Mouse (Mus musculus): Measurements from ENCODE around the gene Osbpl8. TPM values are rescaled to one million over a fixed set of nuclear protein-coding genes. Genes with fewer than 3 reads are reported as not detected.
A peak's percentile ranks its signal among the peaks of the same experiment; 100 is the strongest.

The Osbpl8 gene
- polyA plus RNA-seq, 1 experiment from 2014 or later: 7.6 TPM

DNA sequence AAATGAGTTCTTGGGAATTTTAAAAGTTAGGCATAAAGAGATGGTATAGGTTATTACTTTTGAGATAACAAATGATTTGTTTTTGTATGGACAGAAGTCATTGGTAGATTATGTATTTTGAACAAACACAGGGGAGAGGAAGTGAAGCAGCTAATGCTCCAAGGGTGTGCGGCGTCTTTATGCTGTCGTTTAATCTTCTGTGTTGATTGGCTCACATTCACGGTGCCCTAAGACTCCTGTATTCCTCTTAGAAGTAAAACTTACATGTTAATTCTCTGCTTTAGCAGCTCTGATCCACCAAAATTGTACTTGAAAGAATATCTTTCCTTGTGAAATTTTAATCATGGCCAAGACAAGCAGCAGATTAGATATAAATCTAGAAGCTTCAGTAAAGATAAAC, 83.1 kb downstream of the Osbpl8 start:
- WGBS (ENCODE audit: insufficient replicate concordance): 80% methylated on average over 4 of the region's 4 CpGs
- no peak for ATAC-seq (ENCODE audit: low read depth)

DNA sequence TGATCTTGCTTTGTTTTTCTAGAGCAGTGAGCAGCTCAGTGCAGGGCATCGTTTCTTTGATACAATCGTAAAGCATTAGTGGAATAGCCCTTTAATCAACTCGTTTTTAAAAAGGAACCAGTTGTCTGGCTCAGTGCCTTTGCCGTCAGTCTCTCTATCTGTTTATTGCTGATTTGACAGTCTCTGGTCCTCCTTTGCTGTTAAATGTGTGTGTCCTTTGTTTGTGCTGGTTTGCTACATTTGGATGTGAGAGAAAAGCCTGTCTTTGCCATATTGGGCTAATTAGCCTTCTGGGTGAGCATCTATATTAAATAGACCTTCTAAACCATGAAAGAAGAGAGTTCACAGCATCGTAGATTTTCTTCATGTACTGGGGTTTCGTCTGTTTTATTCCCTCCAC, 83.6 kb downstream of the Osbpl8 start:
- H3K9ac ChIP-seq: no peak overlapping the region
- H3K4me1 ChIP-seq (replicated peaks): peaks cover 22% of the 10 kb centered on the region
- WGBS (ENCODE audit: insufficient replicate concordance): 70% methylated on average over 6 of the region's 6 CpGs
- H3K9me3 ChIP-seq (replicated peaks): no peaks in the 10 kb centered on the region
- H3K27me3 ChIP-seq: no peaks in the 10 kb centered on the region
- H3K4me3 ChIP-seq (replicated peaks): no peak overlapping the region
- DNase-seq (no peak), ATAC-seq (ENCODE audit: low read depth) (no peak)
- H3K27ac ChIP-seq: no peak overlapping the region
- no peaks in the 10 kb centered on the region for H3K36me3 ChIP-seq
- H3K4me2 ChIP-seq: no peak overlapping the region

More for the DNA sequence above, 83.1 kb downstream of the Osbpl8 start:
- H3K27me3 ChIP-seq: no peaks in the 10 kb centered on the region
- no peak overlapping the region for H3K4me2 ChIP-seq
- no peaks in the 10 kb centered on the region for H3K9me3 ChIP-seq (replicated peaks)
- no peak overlapping the region for H3K27ac ChIP-seq
- no peak overlapping the region for H3K4me3 ChIP-seq (replicated peaks)
- H3K9ac ChIP-seq: no peak overlapping the region
- H3K4me1 ChIP-seq (replicated peaks): peaks cover 22% of the 10 kb centered on the region
- DNase-seq: no peak
- H3K36me3 ChIP-seq: no peaks in the 10 kb centered on the region

DNA sequence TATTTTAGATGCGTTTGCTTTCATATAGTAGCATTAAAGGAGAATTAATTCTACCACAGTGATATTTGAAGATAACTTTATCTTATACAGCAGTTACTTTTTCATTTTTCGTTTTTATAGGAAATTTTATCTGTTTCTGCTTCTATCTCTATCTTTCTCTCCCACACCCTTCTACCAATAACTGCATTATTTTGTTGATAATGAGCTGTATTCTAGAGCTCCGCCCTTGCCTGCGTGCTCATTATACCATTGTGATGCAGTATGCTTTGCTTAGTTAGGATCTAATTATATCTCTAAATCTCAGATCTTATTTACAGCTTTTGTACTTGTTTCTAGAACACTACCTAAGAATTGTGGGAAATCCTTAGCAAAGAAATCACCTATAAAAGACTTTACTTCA, 85.6 kb downstream of the Osbpl8 start:
- 35% methylated on average over 4 of the region's 4 CpGs for WGBS (ENCODE audit: insufficient replicate concordance)
- ATAC-seq (ENCODE audit: low read depth) (peak; percentile 81; the same call in 1 of the 2 replicates), DNase-seq (no peak)

DNA sequence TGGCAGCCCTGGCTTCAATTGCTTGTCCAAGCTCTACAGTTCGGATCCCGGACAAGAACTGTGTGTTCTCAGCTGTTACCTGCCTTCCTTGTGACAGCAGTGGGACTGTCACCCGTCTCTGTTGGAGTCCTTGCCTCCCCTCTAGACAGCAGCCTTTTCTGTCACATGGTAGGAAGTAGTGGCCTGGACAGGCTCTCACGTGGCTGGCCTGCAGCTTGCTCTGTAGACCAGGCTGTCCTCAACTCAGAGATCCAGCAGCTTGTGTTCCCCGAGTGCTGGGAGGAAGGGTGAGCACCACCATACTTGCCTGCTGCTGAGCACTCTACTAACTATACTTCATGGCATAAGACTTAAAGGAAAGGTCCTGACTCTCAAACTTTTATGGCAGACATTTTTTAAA, 87.1 kb downstream of the Osbpl8 start:
- no peak for DNase-seq
- Histone ChIP-seq H3K27ac (no peak overlapping the region), H3K36me3 (no peaks in the 10 kb centered on the region), H3K9ac (no peak overlapping the region), H3K9me3 (replicated peaks) (no peaks in the 10 kb centered on the region), H3K4me1 (replicated peaks) (peaks cover 29% of the 10 kb centered on the region), H3K27me3 (no peaks in the 10 kb centered on the region), H3K4me3 (replicated peaks) (no peak overlapping the region), H3K4me2 (no peak overlapping the region)
- WGBS (ENCODE audit: insufficient replicate concordance): 70% methylated on average over 5 of the region's 5 CpGs
- no peak for ATAC-seq (ENCODE audit: low read depth)

More for the DNA sequence above, 85.6 kb downstream of the Osbpl8 start:
- no peaks in the 10 kb centered on the region for H3K9me3 ChIP-seq (replicated peaks)
- H3K4me2 ChIP-seq: no peak overlapping the region
- H3K27ac ChIP-seq: no peak overlapping the region
- H3K4me3 ChIP-seq (replicated peaks): no peak overlapping the region
- no peaks in the 10 kb centered on the region for H3K27me3 ChIP-seq
- no peak overlapping the region for H3K9ac ChIP-seq
- H3K4me1 ChIP-seq (replicated peaks): peaks cover 22% of the 10 kb centered on the region
- H3K36me3 ChIP-seq: no peaks in the 10 kb centered on the region

DNA sequence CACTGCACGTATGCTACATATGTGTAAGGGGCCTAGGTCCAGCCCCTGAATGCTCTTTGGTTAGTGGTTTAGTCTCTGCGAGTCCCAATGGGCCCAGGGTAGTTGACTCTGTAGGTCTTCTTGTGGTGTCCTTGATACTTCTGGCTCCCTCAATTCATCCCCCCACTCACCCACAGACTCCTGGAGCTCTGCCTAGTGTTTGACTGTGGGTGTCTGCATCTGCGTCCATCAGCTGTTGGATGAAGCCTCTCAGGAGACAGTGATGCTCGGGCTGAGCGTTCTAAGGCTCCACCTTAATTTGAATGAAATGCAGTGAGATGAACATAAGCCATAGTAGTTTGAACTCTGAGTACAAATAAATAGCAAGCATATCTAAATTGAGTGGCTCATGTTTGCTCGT, 90.7 kb downstream of the Osbpl8 start:
- no peak overlapping the region for H3K27ac ChIP-seq
- no peak for ATAC-seq (ENCODE audit: low read depth)
- 0 out of 2 replicates have a peak, but pooled peaks cover 8% of the 10 kb centered on the region for H3K36me3 ChIP-seq
- H3K27me3 ChIP-seq: no peaks in the 10 kb centered on the region
- no peak for DNase-seq
- no peak overlapping the region for H3K9ac ChIP-seq
- no peak overlapping the region for H3K4me2 ChIP-seq
- WGBS (ENCODE audit: insufficient replicate concordance): 84% methylated on average over 6 of the region's 6 CpGs
- H3K4me3 ChIP-seq (replicated peaks): no peak overlapping the region
- peaks cover 15% of the 10 kb centered on the region for H3K4me1 ChIP-seq (replicated peaks)
- H3K9me3 ChIP-seq (replicated peaks): no peaks in the 10 kb centered on the region

DNA sequence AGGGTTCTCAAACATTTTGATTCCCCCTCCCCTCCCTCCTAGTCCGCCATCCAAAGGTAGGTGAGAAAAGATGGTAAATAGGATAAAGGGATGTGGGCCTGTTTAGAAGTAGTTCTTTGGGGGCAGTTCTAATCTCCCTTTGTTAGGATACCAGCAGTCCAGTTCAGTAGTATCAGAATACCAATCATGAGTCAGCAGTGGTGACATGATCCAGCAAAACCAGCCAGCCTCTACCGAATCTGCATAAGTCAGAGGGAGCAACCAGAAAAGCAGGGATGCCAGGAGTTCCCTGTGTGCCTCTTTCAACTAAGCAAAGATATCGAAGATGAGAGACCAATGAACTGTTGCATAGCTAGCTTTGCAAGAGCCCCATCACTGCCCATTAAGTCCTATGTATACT, 91.6 kb downstream of the Osbpl8 start:
- H3K36me3 ChIP-seq: 0 out of 2 replicates have a peak, but pooled peaks cover 8% of the 10 kb centered on the region
- ATAC-seq (ENCODE audit: low read depth) (peak; percentile 77), DNase-seq (peak; percentile 28)
- no peaks in the 10 kb centered on the region for H3K27me3 ChIP-seq
- H3K4me2 ChIP-seq: no peak overlapping the region
- H3K9me3 ChIP-seq (replicated peaks): no peaks in the 10 kb centered on the region
- 62% methylated on average over 3 of the region's 3 CpGs for WGBS (ENCODE audit: insufficient replicate concordance)
- H3K4me3 ChIP-seq (replicated peaks): no peak overlapping the region
- peak overlapping the region; percentile 7; the same call in 1 of the 2 replicates for H3K27ac ChIP-seq
- peaks cover 15% of the 10 kb centered on the region for H3K4me1 ChIP-seq (replicated peaks)
- H3K9ac ChIP-seq: no peak overlapping the region

DNA sequence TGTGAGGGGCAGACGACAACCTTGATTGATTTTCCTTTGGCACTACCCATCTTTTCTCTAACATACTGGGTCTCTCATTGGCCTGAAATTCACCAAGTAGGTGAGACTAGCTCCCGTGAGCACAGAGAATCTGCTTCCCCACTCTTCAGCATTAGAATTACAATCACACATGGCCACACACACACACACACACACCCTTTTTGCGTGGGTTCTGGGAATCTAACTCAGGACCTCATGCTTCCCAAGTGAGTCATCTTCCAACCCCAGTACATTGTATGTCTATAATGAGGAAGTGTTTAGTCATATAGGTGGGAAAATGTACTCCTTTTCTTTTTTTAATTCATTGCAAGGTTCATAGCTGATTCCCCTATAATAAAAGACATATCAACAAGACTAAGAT, 92.8 kb downstream of the Osbpl8 start:
- H3K4me1 ChIP-seq (replicated peaks): peaks cover 15% of the 10 kb centered on the region
- H3K9ac ChIP-seq: no peak overlapping the region
- no peak overlapping the region for H3K27ac ChIP-seq
- DNase-seq (no peak), ATAC-seq (ENCODE audit: low read depth) (no peak)
- 83% methylated on average over 3 of the region's 3 CpGs for WGBS (ENCODE audit: insufficient replicate concordance)
- H3K36me3 ChIP-seq: 0 out of 2 replicates have a peak, but pooled peaks cover 8% of the 10 kb centered on the region
- no peaks in the 10 kb centered on the region for H3K9me3 ChIP-seq (replicated peaks)
- H3K4me3 ChIP-seq (replicated peaks): no peak overlapping the region
- H3K4me2 ChIP-seq: no peak overlapping the region
- no peaks in the 10 kb centered on the region for H3K27me3 ChIP-seq

DNA sequence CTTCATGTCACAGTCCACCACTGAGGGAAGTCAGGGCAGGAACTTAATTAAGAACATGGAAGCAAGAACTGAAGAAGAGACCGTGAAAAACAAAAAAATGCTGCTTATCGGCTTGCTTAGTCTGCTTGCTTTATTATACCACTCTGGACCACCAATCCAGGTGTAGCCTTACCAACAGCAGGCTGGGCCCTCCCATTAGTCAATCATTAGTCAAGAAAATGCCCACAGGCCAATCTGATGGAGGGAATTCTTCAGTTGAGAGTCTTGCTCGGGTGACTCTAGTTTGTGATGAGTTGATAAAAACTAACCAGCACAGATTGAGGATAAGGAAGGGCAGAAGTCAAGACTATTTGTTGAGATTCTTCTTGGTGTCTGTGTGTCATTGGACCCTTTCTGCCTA, 93.7 kb downstream of the Osbpl8 start:
- H3K9me3 ChIP-seq (replicated peaks): no peaks in the 10 kb centered on the region
- ATAC-seq (ENCODE audit: low read depth): no peak
- no peak for DNase-seq
- no peak overlapping the region for H3K4me2 ChIP-seq
- H3K4me1 ChIP-seq (replicated peaks): peaks cover 15% of the 10 kb centered on the region
- H3K36me3 ChIP-seq: 0 out of 2 replicates have a peak, but pooled peaks cover 8% of the 10 kb centered on the region
- H3K27me3 ChIP-seq: no peaks in the 10 kb centered on the region
- H3K9ac ChIP-seq: no peak overlapping the region
- H3K4me3 ChIP-seq (replicated peaks): no peak overlapping the region
- H3K27ac ChIP-seq: no peak overlapping the region
- 77% methylated on average over 3 of the region's 3 CpGs for whole genome bisulfite sequencing (ENCODE audit: insufficient replicate concordance)

DNA sequence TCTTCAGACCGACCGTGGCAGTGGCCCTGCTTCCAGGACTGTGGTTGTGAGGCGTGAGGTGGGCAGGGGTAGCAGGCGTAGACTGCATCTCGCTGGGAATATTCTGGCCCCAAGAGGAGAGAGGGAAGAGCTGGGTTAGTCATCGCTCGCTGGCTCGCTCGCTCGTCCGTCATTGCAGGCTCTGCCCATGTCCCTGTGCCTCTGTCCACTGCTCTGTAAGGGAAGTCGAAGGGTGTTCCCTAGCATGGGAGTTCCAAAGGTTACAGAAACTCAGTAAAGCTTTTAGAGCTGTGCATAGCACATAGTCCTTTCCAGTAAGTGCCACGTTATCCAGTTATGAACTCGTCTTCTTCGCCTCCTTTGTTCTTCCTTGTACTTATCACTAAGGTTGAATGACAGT, 107.1 kb downstream of the Osbpl8 start:
- Histone ChIP-seq H3K4me1 (replicated peaks) (no peaks in the 10 kb centered on the region), H3K4me3 (replicated peaks) (no peak overlapping the region), H3K36me3 (peaks cover 67% of the 10 kb centered on the region), H3K27ac (no peak overlapping the region), H3K27me3 (no peaks in the 10 kb centered on the region), H3K4me2 (no peak overlapping the region), H3K9ac (no peak overlapping the region), H3K9me3 (replicated peaks) (no peaks in the 10 kb centered on the region)
- WGBS (ENCODE audit: insufficient replicate concordance): 88% methylated on average over 15 of the region's 15 CpGs
- ATAC-seq (ENCODE audit: low read depth) (0 out of 2 replicates have a peak, but pooled peaks have one; percentile 15), DNase-seq (no peak)

DNA sequence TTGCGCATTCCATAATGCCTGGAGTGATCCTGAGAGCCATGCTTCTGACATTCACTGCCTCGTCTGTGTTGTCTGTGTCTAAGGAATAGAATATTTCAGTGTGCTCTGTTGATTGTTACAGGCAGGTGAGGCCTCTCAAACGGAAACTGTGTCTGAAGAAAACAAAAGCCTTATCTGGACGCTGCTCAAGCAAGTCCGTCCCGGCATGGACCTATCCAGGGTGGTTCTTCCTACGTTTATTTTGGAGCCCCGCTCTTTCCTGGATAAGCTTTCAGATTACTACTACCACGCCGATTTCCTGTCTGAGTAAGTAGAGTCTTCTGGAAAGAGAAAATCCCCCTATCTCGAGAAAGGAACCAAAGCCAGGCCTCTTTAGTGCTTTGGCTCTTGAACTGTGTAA, 108.4 kb downstream of the Osbpl8 start:
- Histone ChIP-seq H3K27me3 (no peaks in the 10 kb centered on the region), H3K9me3 (replicated peaks) (no peaks in the 10 kb centered on the region), H3K4me3 (replicated peaks) (no peak overlapping the region), H3K36me3 (peaks cover 70% of the 10 kb centered on the region), H3K4me2 (no peak overlapping the region), H3K4me1 (replicated peaks) (no peaks in the 10 kb centered on the region), H3K27ac (no peak overlapping the region), H3K9ac (no peak overlapping the region)
- WGBS (ENCODE audit: insufficient replicate concordance): 79% methylated on average over 11 of the region's 11 CpGs
- DNase-seq (no peak), ATAC-seq (ENCODE audit: low read depth) (no peak)

DNA sequence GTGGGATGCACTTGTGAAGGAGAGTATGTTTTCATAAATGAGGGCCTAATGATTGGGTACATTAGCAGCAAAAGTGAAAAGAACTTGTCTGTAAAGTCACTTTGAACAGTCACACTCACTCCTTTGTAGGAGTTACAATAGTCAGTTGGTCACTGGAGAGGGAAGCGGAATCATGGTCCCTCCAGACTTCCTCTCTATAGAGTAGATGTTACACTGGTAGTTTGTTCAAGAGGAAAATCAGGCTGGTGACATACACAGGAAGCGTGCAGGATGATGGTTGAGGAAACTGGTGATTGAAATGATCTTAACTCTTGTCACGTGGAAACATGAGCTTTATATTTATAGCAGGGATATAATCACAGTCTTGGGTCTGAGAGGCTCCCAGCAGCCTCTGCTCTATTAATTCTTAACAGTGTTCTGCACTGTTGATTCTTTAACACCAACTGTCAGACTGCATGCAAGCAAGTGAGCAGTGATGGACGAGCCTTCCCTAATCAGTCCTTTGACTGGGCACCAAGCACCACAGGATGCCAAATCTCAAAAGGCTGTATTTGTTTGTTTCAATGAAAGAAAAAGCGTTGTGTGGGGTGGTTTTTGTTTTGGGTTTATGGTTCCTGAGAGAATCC, 109.0 kb downstream of the Osbpl8 start:
- DNase-seq (no peak), ATAC-seq (ENCODE audit: low read depth) (no peak)
- Histone ChIP-seq H3K4me2 (no peak overlapping the region), H3K27me3 (no peaks in the 10 kb centered on the region), H3K9ac (no peak overlapping the region), H3K4me1 (replicated peaks) (no peaks in the 10 kb centered on the region), H3K4me3 (replicated peaks) (no peak overlapping the region), H3K36me3 (peaks cover 72% of the 10 kb centered on the region), H3K9me3 (replicated peaks) (no peaks in the 10 kb centered on the region), H3K27ac (no peak overlapping the region)
- 75% methylated on average over 5 of the region's 5 CpGs for WGBS (ENCODE audit: insufficient replicate concordance)

DNA sequence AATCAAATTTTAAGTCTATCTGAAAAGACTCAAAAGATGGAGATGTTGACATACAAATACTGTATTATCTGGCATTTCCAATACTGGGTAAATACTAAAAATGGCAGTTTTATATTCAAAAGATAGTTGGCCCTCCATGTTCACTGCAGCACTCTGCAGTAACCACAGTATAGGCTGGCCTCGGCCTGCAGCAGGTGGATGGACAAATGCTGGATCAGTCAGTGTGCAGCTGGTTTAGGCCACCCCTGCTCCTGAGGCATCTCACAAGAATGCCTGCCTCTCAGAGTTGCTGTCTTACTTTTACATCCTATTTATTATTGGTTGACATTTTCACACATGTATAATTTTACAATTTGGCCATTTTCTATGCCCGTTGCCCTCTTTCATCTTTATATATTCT, 111.3 kb downstream of the Osbpl8 start:
- no peaks in the 10 kb centered on the region for H3K9me3 ChIP-seq (replicated peaks)
- no peak for DNase-seq
- no peak overlapping the region for H3K4me3 ChIP-seq (replicated peaks)
- H3K4me1 ChIP-seq (replicated peaks): no peaks in the 10 kb centered on the region
- 83% methylated on average over 2 of the region's 2 CpGs for WGBS (ENCODE audit: insufficient replicate concordance)
- no peak overlapping the region for H3K4me2 ChIP-seq
- no peak overlapping the region for H3K27ac ChIP-seq
- H3K27me3 ChIP-seq: no peaks in the 10 kb centered on the region
- H3K36me3 ChIP-seq: peaks cover 69% of the 10 kb centered on the region
- ATAC-seq (ENCODE audit: low read depth): no peak
- H3K9ac ChIP-seq: no peak overlapping the region
